Mouse (Mus musculus): ENCODE results near the gene Ephb2.

- TF ChIP-seq CTCF (IDR thresholded peaks at IDR 0.05; ENCODE audit: extremely low read depth, insufficient read depth, insufficient read length, insufficient replicate concordance) = no peak
- no peak for TF ChIP-seq POLR2A (IDR thresholded peaks at IDR 0.05; ENCODE audit: low read depth, low read length)
Measured at GRCm38 (mm10) chr4:136750578-136751338, 85.0 kb downstream of the Ephb2 start.

Measured in spleen, adult 2 months (tissue).